Mouse (Mus musculus): ENCODE results near the gene Paqr9.

DNA sequence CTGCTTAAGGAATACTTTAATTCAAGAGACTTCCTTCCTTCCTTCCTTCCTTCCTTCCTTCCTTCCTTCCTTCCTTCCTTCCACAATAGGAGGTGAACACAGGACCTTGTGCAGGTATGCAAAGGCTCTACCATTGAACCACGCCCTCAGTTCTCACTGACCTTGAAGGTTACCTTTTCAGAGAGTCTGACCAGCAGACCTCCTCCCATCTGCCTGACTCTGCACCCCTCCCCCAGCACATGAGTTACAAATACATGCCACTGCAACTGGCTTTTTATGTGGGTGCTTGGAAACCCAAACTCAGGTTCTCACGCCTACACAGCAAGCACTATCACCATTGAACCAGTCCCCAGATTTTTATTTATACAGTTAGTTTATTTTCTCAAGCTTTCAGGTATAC lies 36.9 kb upstream of the Paqr9 start:
- TF ChIP-seq EP300 (IDR thresholded peaks at IDR 0.05; ENCODE audit: low read depth), result no peak
- no peak for TF ChIP-seq CTCF (IDR thresholded peaks at IDR 0.05; ENCODE audit: low read depth)
